Mouse (Mus musculus) spleen, adult 2 months (tissue): Measurements from ENCODE around the gene Ofd1. TPM values are rescaled to one million over a fixed set of nuclear protein-coding genes. Genes with fewer than 3 reads are reported as not detected.

Source experiments
- DNase-seq, 2 experiments: peaks; one replicate each; pipeline versions ENCODE4 v3.0.0 to v3.0.0-alpha.2; 2012 to 2021; ENCODE audit warnings: low spot score in 2 of 2, low read depth in 1 of 2
- H3K27ac ChIP-seq: fragments of 200-500 bp; 2 replicates; pipeline ENCODE4 v1.5.1; 2012; ENCODE audit warnings: low read length, inconsistent platforms; ENCODE audit not compliant: insufficient read depth
- H3K27me3 ChIP-seq: fragments of 200-500 bp; 2 replicates; pipeline ENCODE4 v1.6.1; 2012; ENCODE audit warnings: mild to moderate bottlenecking, moderate library complexity, low read length, inconsistent platforms; ENCODE audit not compliant: control insufficient read depth, insufficient read depth
- H3K36me3 ChIP-seq: fragments of 200-500 bp; 2 replicates; pipeline ENCODE4 v1.6.1; 2012; ENCODE audit warnings: mild to moderate bottlenecking, low read length, inconsistent platforms; ENCODE audit not compliant: control insufficient read depth, insufficient read depth
- H3K4me1 ChIP-seq: fragments of 200-500 bp; 2 replicates; pipeline ENCODE4 v1.6.1; 2011; ENCODE audit warnings: inconsistent platforms; ENCODE audit not compliant: control insufficient read depth, insufficient read depth, insufficient read length
- H3K4me3 ChIP-seq: fragments of 200-500 bp; 2 replicates; pipeline ENCODE4 v1.5.1; 2011; ENCODE audit warnings: mild to moderate bottlenecking, inconsistent platforms; ENCODE audit not compliant: insufficient read depth, insufficient read length; ENCODE audit errors: extremely low read depth
- CTCF ChIP-seq: fragments of 200-500 bp; IDR thresholded peaks from 2 replicates; pipeline ENCODE4 v1.5.1; 2011; ENCODE audit warnings: mild to moderate bottlenecking, inconsistent platforms; ENCODE audit not compliant: insufficient read depth, insufficient read length, insufficient replicate concordance; ENCODE audit errors: extremely low read depth
- POLR2A ChIP-seq: fragments of 200-500 bp; IDR thresholded peaks from 2 replicates; pipeline ENCODE4 v1.6.1; 2011; ENCODE audit warnings: low read depth, low read length, inconsistent platforms
- WGBS: fragments of 180-500 bp; shearing (Covaris S2); methylation state at CpG from one replicate; pipeline ENCODE4 v1.1.7; 2018; 5-methylcytosine and 5-hydroxymethylcytosine counted together
- polyA plus RNA-seq: library from polyadenylated mRNA; depleted of rRNA; stranded (reverse); fragments of >200 nt; gene quantifications from 2 replicates; pipeline ENCODE4 v1.2.3, GENCODE M21; 2012

Gene Ofd1
- polyA plus RNA-seq, 1 experiment: 0.99 TPM

GRCm38 (mm10) chrX:166454331-166454730 lies 13.8 kb upstream of the Ofd1 start:
- Histone ChIP-seq H3K27ac (no peak overlapping the region), H3K36me3 (no peaks in the 10 kb centered on the region; the same call in 1 of the 2 replicates), H3K27me3 (no peaks in the 10 kb centered on the region), H3K4me3 (no peak overlapping the region), H3K4me1 (no peaks in the 10 kb centered on the region)
- TF ChIP-seq CTCF: no peak
- no peak for TF ChIP-seq POLR2A
- DNase-seq: no peak
- WGBS: 75% methylated on average over 3 of the region's 3 CpGs

- Histone ChIP-seq H3K4me3 (no peak overlapping the region), H3K27ac (no peak overlapping the region), H3K4me1 (no peaks in the 10 kb centered on the region), H3K27me3 (no peaks in the 10 kb centered on the region), H3K36me3 (peaks cover 2% of the 10 kb centered on the region; the same call in 1 of the 2 replicates)
- 72% methylated on average over 6 of the region's 6 CpGs for WGBS
- TF ChIP-seq CTCF (no peak), POLR2A (no peak)
- DNase-seq: no peak
These were observed 13.0 kb upstream of the Ofd1 start for GRCm38 (mm10) chrX:166453532-166453931.

- 73% methylated on average over 3 of the region's 3 CpGs for WGBS
- Histone ChIP-seq H3K36me3 (peaks cover 2% of the 10 kb centered on the region; the same call in 1 of the 2 replicates), H3K27ac (no peak overlapping the region), H3K27me3 (no peaks in the 10 kb centered on the region), H3K4me1 (no peaks in the 10 kb centered on the region; the same call in 1 of the 2 replicates), H3K4me3 (no peak overlapping the region)
- DNase-seq: no peak
- TF ChIP-seq POLR2A: no peak
- TF ChIP-seq CTCF: no peak
These were observed 4.0 kb upstream of the Ofd1 start for GRCm38 (mm10) chrX:166444552-166444951.

DNA sequence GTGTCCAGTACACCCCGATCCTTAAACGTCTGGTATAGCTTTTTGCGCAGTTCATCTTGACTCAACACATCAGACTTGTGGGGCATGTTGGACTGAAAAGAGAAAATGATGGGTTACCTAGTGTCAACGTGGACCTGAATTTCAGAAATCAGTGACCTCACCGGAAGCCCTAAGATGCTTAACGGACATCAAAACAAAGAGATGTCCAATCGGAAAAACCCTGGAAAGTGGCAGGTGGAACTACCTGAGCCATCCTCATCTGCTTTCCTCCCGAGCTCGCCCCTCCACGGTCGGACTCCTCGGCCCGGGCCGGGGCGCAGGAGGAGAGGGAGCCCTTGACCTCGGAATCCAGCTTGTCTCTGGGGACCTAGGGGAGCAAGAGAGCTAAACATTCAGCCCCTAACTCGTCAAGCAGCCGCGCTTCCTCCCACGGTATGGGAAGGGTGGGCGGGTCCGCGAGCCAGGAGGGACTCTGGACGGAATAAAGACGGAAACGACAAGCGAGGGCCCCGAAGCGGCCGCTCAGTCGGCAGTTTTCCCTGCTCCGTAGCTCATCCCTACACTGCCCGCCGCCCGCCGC lies 378 bp downstream of the Ofd1 start, which contains the start of gene Trappc2:
Trappc2 (plus strand) TSS at position 539 of the 580 bp plus-strand sequence.
- no peak for DNase-seq
- H3K27ac ChIP-seq: peak within 1 kb of the TSS; percentile 87
- no peaks in the 10 kb centered on the region for H3K36me3 ChIP-seq
- WGBS: 22% methylated on average over 34 of the region's 36 CpGs
- H3K27me3 ChIP-seq: no peaks in the 10 kb centered on the region
- no peaks in the 10 kb centered on the region; the same call in 1 of the 2 replicates for H3K4me1 ChIP-seq
- H3K4me3 ChIP-seq: peak within 1 kb of the TSS; percentile 79
- TF ChIP-seq CTCF (no peak), POLR2A (no peak)

- 91% methylated on average over 2 of the region's 2 CpGs for WGBS
- no peak for TF ChIP-seq POLR2A
- TF ChIP-seq CTCF: no peak
- Histone ChIP-seq H3K4me3 (no peak overlapping the region), H3K27ac (no peak overlapping the region), H3K4me1 (no peaks in the 10 kb centered on the region; the same call in 1 of the 2 replicates), H3K36me3 (no peaks in the 10 kb centered on the region), H3K27me3 (no peaks in the 10 kb centered on the region)
- DNase-seq: no peak
These were observed 5.7 kb downstream of the Ofd1 start for GRCm38 (mm10) chrX:166434812-166435211.

- DNase-seq: peak; percentile 14
- Histone ChIP-seq H3K4me3 (no peak overlapping the region), H3K27ac (no peak overlapping the region), H3K27me3 (no peaks in the 10 kb centered on the region), H3K4me1 (no peaks in the 10 kb centered on the region), H3K36me3 (no peaks in the 10 kb centered on the region)
- WGBS: 53% methylated on average over 6 of the region's 6 CpGs
- peak; percentile 13; the same call in 1 of the 2 replicates for TF ChIP-seq CTCF
- no peak for TF ChIP-seq POLR2A
These were observed 24.3 kb downstream of the Ofd1 start for GRCm38 (mm10) chrX:166416196-166416595.

- Histone ChIP-seq H3K36me3 (peaks cover 5% of the 10 kb centered on the region), H3K27me3 (no peaks in the 10 kb centered on the region), H3K4me1 (no peaks in the 10 kb centered on the region), H3K27ac (no peak overlapping the region), H3K4me3 (no peak overlapping the region)
- DNase-seq: no peak
- TF ChIP-seq POLR2A (no peak), CTCF (no peak)
These were observed 32.6 kb downstream of the Ofd1 start for GRCm38 (mm10) chrX:166407865-166408264.
